Mouse (Mus musculus): ENCODE data around the gene Slc6a9. TPM values are rescaled to one million over a fixed set of nuclear protein-coding genes. Genes with fewer than 3 reads are reported as not detected.

Gene Slc6a9
- polyA plus RNA-seq (2014; fragmentation: Nextera tagmentation; extraction: Ambion mirVana): 9.5 and 11.7 TPM in 2 replicates

- peak within 1 kb of the TSS; percentile 90 for H3K27ac ChIP-seq (ENCODE audit: low read depth)
These were observed at the start of gene Slc6a9 for GRCm38 (mm10) chr4:117834457-117834844. Slc6a9 (plus strand) TSS chr4:117834506.

GRCm38 (mm10) chr4:117786963-117787362, 47.3 kb upstream of the Slc6a9 start:
- DNase-seq (ENCODE audit: low spot score) (no peak), ATAC-seq (replicated peaks; ENCODE audit: low FRiP score, low TSS enrichment, low read depth) (peak; percentile 72)
- 30% methylated on average over 8 of the region's 8 CpGs for WGBS
- no peaks in the 10 kb centered on the region for H3K4me1 ChIP-seq (replicated peaks; ENCODE audit: control insufficient read depth, insufficient read depth, low read length)
- no peaks in the 10 kb centered on the region for H3K27me3 ChIP-seq (replicated peaks; ENCODE audit: control insufficient read depth, insufficient read depth, low read length)
- H3K4me2 ChIP-seq (ENCODE audit: low read length): peak overlapping the region; percentile 22; the same call in 1 of the 2 replicates
- H3K36me3 ChIP-seq (ENCODE audit: control insufficient read depth, insufficient read depth, low read length): no peaks in the 10 kb centered on the region
- no peak overlapping the region for H3K27ac ChIP-seq (ENCODE audit: low read depth)
- no peaks in the 10 kb centered on the region for H3K9me3 ChIP-seq (ENCODE audit: control insufficient read depth, low read length)
- no peak overlapping the region for H3K4me3 ChIP-seq (ENCODE audit: low read depth, low read length)
- no peak overlapping the region for H3K9ac ChIP-seq (ENCODE audit: low read length)

More at GRCm38 (mm10) chr4:117834457-117834844, at the start of gene Slc6a9:
- H3K36me3 ChIP-seq (ENCODE audit: control insufficient read depth, insufficient read depth, low read length): no peaks in the 10 kb centered on the region
- WGBS: 32% methylated on average over 3 of the region's 3 CpGs
- H3K4me3 ChIP-seq (ENCODE audit: low read depth, low read length): peak within 1 kb of the TSS; percentile 76
- H3K27me3 ChIP-seq (replicated peaks; ENCODE audit: control insufficient read depth, insufficient read depth, low read length): no peaks in the 10 kb centered on the region
- H3K9ac ChIP-seq (ENCODE audit: low read length): peak within 1 kb of the TSS; percentile 74
- H3K4me2 ChIP-seq (ENCODE audit: low read length): peak within 1 kb of the TSS; percentile 77
- no peaks in the 10 kb centered on the region for H3K9me3 ChIP-seq (ENCODE audit: control insufficient read depth, low read length)
- H3K4me1 ChIP-seq (replicated peaks; ENCODE audit: control insufficient read depth, insufficient read depth, low read length): peaks cover 18% of the 10 kb centered on the region
- no peak for ATAC-seq (replicated peaks; ENCODE audit: low FRiP score, low TSS enrichment, low read depth)
- peak; percentile 55 for DNase-seq (ENCODE audit: low spot score)

GRCm38 (mm10) chr4:117788308-117788707, 46.0 kb upstream of the Slc6a9 start:
- 59% methylated on average over 10 of the region's 10 CpGs for WGBS
- Histone ChIP-seq H3K9ac (ENCODE audit: low read length) (no peak overlapping the region), H3K4me1 (replicated peaks; ENCODE audit: control insufficient read depth, insufficient read depth, low read length) (no peaks in the 10 kb centered on the region), H3K36me3 (ENCODE audit: control insufficient read depth, insufficient read depth, low read length) (no peaks in the 10 kb centered on the region), H3K27ac (ENCODE audit: low read depth) (no peak overlapping the region), H3K9me3 (ENCODE audit: control insufficient read depth, low read length) (no peaks in the 10 kb centered on the region), H3K27me3 (replicated peaks; ENCODE audit: control insufficient read depth, insufficient read depth, low read length) (no peaks in the 10 kb centered on the region), H3K4me2 (ENCODE audit: low read length) (no peak overlapping the region), H3K4me3 (ENCODE audit: low read depth, low read length) (no peak overlapping the region)
- no peak for DNase-seq (ENCODE audit: low spot score)
- no peak for ATAC-seq (replicated peaks; ENCODE audit: low FRiP score, low TSS enrichment, low read depth)

- Histone ChIP-seq H3K9me3 (ENCODE audit: control insufficient read depth, low read length) (no peaks in the 10 kb centered on the region), H3K27ac (ENCODE audit: low read depth) (no peak overlapping the region), H3K4me1 (replicated peaks; ENCODE audit: control insufficient read depth, insufficient read depth, low read length) (no peaks in the 10 kb centered on the region), H3K36me3 (ENCODE audit: control insufficient read depth, insufficient read depth, low read length) (no peaks in the 10 kb centered on the region), H3K4me2 (ENCODE audit: low read length) (no peak overlapping the region), H3K9ac (ENCODE audit: low read length) (no peak overlapping the region), H3K27me3 (replicated peaks; ENCODE audit: control insufficient read depth, insufficient read depth, low read length) (no peaks in the 10 kb centered on the region), H3K4me3 (ENCODE audit: low read depth, low read length) (no peak overlapping the region)
- ATAC-seq (replicated peaks; ENCODE audit: low FRiP score, low TSS enrichment, low read depth) (no peak), DNase-seq (ENCODE audit: low spot score) (no peak)
- WGBS: 85% methylated on average over 6 of the region's 6 CpGs
These were observed 34.4 kb upstream of the Slc6a9 start for GRCm38 (mm10) chr4:117799904-117800303.

GRCm38 (mm10) chr4:117806992-117807391, 27.3 kb upstream of the Slc6a9 start:
- H3K9ac ChIP-seq (ENCODE audit: low read length): no peak overlapping the region
- H3K36me3 ChIP-seq (ENCODE audit: control insufficient read depth, insufficient read depth, low read length): no peaks in the 10 kb centered on the region
- H3K9me3 ChIP-seq (ENCODE audit: control insufficient read depth, low read length): no peaks in the 10 kb centered on the region
- 60% methylated on average over 5 of the region's 5 CpGs for WGBS
- no peak for DNase-seq (ENCODE audit: low spot score)
- H3K4me3 ChIP-seq (ENCODE audit: low read depth, low read length): no peak overlapping the region
- H3K27ac ChIP-seq (ENCODE audit: low read depth): no peak overlapping the region
- no peaks in the 10 kb centered on the region for H3K27me3 ChIP-seq (replicated peaks; ENCODE audit: control insufficient read depth, insufficient read depth, low read length)
- no peaks in the 10 kb centered on the region; the same call in 1 of the 2 replicates for H3K4me1 ChIP-seq (replicated peaks; ENCODE audit: control insufficient read depth, insufficient read depth, low read length)
- H3K4me2 ChIP-seq (ENCODE audit: low read length): no peak overlapping the region
- ATAC-seq (replicated peaks; ENCODE audit: low FRiP score, low TSS enrichment, low read depth): no peak

- WGBS: 50% methylated on average over 2 of the region's 2 CpGs
- ATAC-seq (replicated peaks; ENCODE audit: low FRiP score, low TSS enrichment, low read depth) (no peak), DNase-seq (ENCODE audit: low spot score) (no peak)
- no peak overlapping the region for H3K4me3 ChIP-seq (ENCODE audit: low read depth, low read length)
- peaks cover 4% of the 10 kb centered on the region; the same call in 1 of the 2 replicates for H3K9me3 ChIP-seq (ENCODE audit: control insufficient read depth, low read length)
- H3K27ac ChIP-seq (ENCODE audit: low read depth): no peak overlapping the region
- no peaks in the 10 kb centered on the region for H3K36me3 ChIP-seq (ENCODE audit: control insufficient read depth, insufficient read depth, low read length)
- H3K4me2 ChIP-seq (ENCODE audit: low read length): no peak overlapping the region
- no peaks in the 10 kb centered on the region; the same call in 1 of the 2 replicates for H3K4me1 ChIP-seq (replicated peaks; ENCODE audit: control insufficient read depth, insufficient read depth, low read length)
- no peaks in the 10 kb centered on the region for H3K27me3 ChIP-seq (replicated peaks; ENCODE audit: control insufficient read depth, insufficient read depth, low read length)
- H3K9ac ChIP-seq (ENCODE audit: low read length): no peak overlapping the region
These were observed 23.4 kb upstream of the Slc6a9 start for GRCm38 (mm10) chr4:117810933-117811332.

- 55% methylated on average over 9 of the region's 9 CpGs for WGBS
- DNase-seq (ENCODE audit: low spot score) (no peak), ATAC-seq (replicated peaks; ENCODE audit: low FRiP score, low TSS enrichment, low read depth) (no peak)
These were observed 20.6 kb upstream of the Slc6a9 start for GRCm38 (mm10) chr4:117813591-117814192.

GRCm38 (mm10) chr4:117814333-117814732, 20.0 kb upstream of the Slc6a9 start:
- Histone ChIP-seq H3K36me3 (ENCODE audit: control insufficient read depth, insufficient read depth, low read length) (no peaks in the 10 kb centered on the region), H3K9ac (ENCODE audit: low read length) (no peak overlapping the region), H3K4me1 (replicated peaks; ENCODE audit: control insufficient read depth, insufficient read depth, low read length) (no peaks in the 10 kb centered on the region), H3K27ac (ENCODE audit: low read depth) (no peak overlapping the region), H3K9me3 (ENCODE audit: control insufficient read depth, low read length) (peaks cover 4% of the 10 kb centered on the region), H3K4me3 (ENCODE audit: low read depth, low read length) (no peak overlapping the region), H3K4me2 (ENCODE audit: low read length) (no peak overlapping the region), H3K27me3 (replicated peaks; ENCODE audit: control insufficient read depth, insufficient read depth, low read length) (no peaks in the 10 kb centered on the region)
- DNase-seq (ENCODE audit: low spot score): no peak
- ATAC-seq (replicated peaks; ENCODE audit: low FRiP score, low TSS enrichment, low read depth): no peak
- WGBS: 31% methylated on average over 4 of the region's 4 CpGs

More at GRCm38 (mm10) chr4:117813591-117814192, 20.6 kb upstream of the Slc6a9 start:
- Histone ChIP-seq H3K4me1 (replicated peaks; ENCODE audit: control insufficient read depth, insufficient read depth, low read length) (no peaks in the 10 kb centered on the region), H3K4me3 (ENCODE audit: low read depth, low read length) (no peak overlapping the region), H3K27ac (ENCODE audit: low read depth) (no peak overlapping the region), H3K27me3 (replicated peaks; ENCODE audit: control insufficient read depth, insufficient read depth, low read length) (no peaks in the 10 kb centered on the region), H3K9ac (ENCODE audit: low read length) (no peak overlapping the region), H3K4me2 (ENCODE audit: low read length) (no peak overlapping the region), H3K9me3 (ENCODE audit: control insufficient read depth, low read length) (peaks cover 4% of the 10 kb centered on the region), H3K36me3 (ENCODE audit: control insufficient read depth, insufficient read depth, low read length) (no peaks in the 10 kb centered on the region)

- no peak overlapping the region for H3K9ac ChIP-seq (ENCODE audit: low read length)
- H3K36me3 ChIP-seq (ENCODE audit: control insufficient read depth, insufficient read depth, low read length): no peaks in the 10 kb centered on the region
- WGBS: 70% methylated on average over 5 of the region's 5 CpGs
- no peak overlapping the region for H3K27ac ChIP-seq (ENCODE audit: low read depth)
- no peaks in the 10 kb centered on the region for H3K27me3 ChIP-seq (replicated peaks; ENCODE audit: control insufficient read depth, insufficient read depth, low read length)
- DNase-seq (ENCODE audit: low spot score) (no peak), ATAC-seq (replicated peaks; ENCODE audit: low FRiP score, low TSS enrichment, low read depth) (no peak)
- H3K4me1 ChIP-seq (replicated peaks; ENCODE audit: control insufficient read depth, insufficient read depth, low read length): no peaks in the 10 kb centered on the region
- no peak overlapping the region for H3K4me3 ChIP-seq (ENCODE audit: low read depth, low read length)
- peaks cover 4% of the 10 kb centered on the region for H3K9me3 ChIP-seq (ENCODE audit: control insufficient read depth, low read length)
- H3K4me2 ChIP-seq (ENCODE audit: low read length): no peak overlapping the region
These were observed 17.5 kb upstream of the Slc6a9 start for GRCm38 (mm10) chr4:117816776-117817175.
